ENCODE assay signal across 7 mouse cellular contexts in genomic region chr5:5663655-5664370, GRCm38 (mm10). TPM values are rescaled to one million over a fixed set of nuclear protein-coding genes. Genes with fewer than 3 reads are reported as not detected.
DNase-seq lines count a peak whose midpoint lies in the region; ATAC-seq lines count a peak whose summit lies in the region.

Gene Cfap69, minus strand, starts transcription at chr5:5664239.

- H3K4me3 ChIP-seq in intestine, embryonic 14.5 days (ENCODE audit: low read depth, low read length) = peak within 1 kb of the TSS; percentile 69

- no peaks in the 10 kb centered on the region for H3K4me1 ChIP-seq in intestine, embryonic 14.5 days (replicated peaks; ENCODE audit: control insufficient read depth, insufficient read depth, low read length)

- WGBS in intestine, embryonic 14.5 days = under 1% methylated on average over 45 of the region's 48 CpGs

- peak within 1 kb of the TSS; percentile 95 for H3K4me2 ChIP-seq in intestine, embryonic 14.5 days (ENCODE audit: low read length)

- H3K9me3 ChIP-seq in intestine, embryonic 14.5 days (ENCODE audit: control insufficient read depth, low read length) = no peaks in the 10 kb centered on the region

- intact Hi-C loops in gastrocnemius, postnatal 36 days (cut with DNase I) = no loop called here

- H3K27ac ChIP-seq in intestine, embryonic 14.5 days (ENCODE audit: low read depth) = no peak within 1 kb of the TSS

- peak; percentile 86 to 89 for DNase-seq in adrenal gland, postnatal 36 days
- DNase-seq in embryo, embryonic 10.5 days (ENCODE audit: low spot score) = peak; percentile 97
- peak; percentile 39 to 51 for DNase-seq in gastrocnemius, postnatal 36 days
- DNase-seq in intestine, embryonic 14.5 days (ENCODE audit: low spot score) = peak; percentile 94
- peak; percentile 53 to 90 for DNase-seq in left cerebral cortex, adult 9 months (ENCODE audit: low spot score in 2 of 2)
- peak; percentile 84 to 85 for DNase-seq in right cerebral cortex, postnatal 36 days (ENCODE audit: low spot score in 2 of 2)

- 0 out of 2 replicates have a peak, but pooled peaks cover 4% of the 10 kb centered on the region for H3K36me3 ChIP-seq in intestine, embryonic 14.5 days (ENCODE audit: control insufficient read depth, insufficient read depth, low read length)

- H3K9ac ChIP-seq in intestine, embryonic 14.5 days (ENCODE audit: low read length) = peak within 1 kb of the TSS; percentile 61

- peak; percentile 96 for ATAC-seq in intestine, embryonic 14.5 days (replicated peaks; ENCODE audit: low FRiP score, low TSS enrichment, low read depth)
- peak; percentile 87 for ATAC-seq in megakaryocyte progenitor cell, adult 5-6 weeks (replicated peaks; ENCODE audit: poor library complexity)

- no peaks in the 10 kb centered on the region for H3K27me3 ChIP-seq in intestine, embryonic 14.5 days (replicated peaks; ENCODE audit: control insufficient read depth, insufficient read depth, low read length)

RNA-seq across cellular contexts. Expression of gene Cfap69, which starts in this region (rescaled TPM):
- 10 to 100 TPM in 1 of 2 experiments, 1 to 10 TPM in 1; 7.5 to 10.9 TPM for total RNA-seq in adrenal gland, postnatal 36 days (2021)
- total RNA-seq in gastrocnemius, postnatal 36 days (2021) = under 1 TPM in 1 of 2 experiments, not detected in 1; 0.41 TPM
- 2.4 and 3.9 TPM in 2 replicates for polyA plus RNA-seq in intestine, embryonic 14.5 days (2014; fragmentation: Nextera tagmentation; extraction: Ambion mirVana)
- not detected in 2 replicates for total RNA-seq in megakaryocyte progenitor cell, adult 5-6 weeks (2015)
- not detected in 2 replicates for total RNA-seq in megakaryocyte progenitor cell, adult 5-6 weeks (2017)

Comparison
In these comparisons a context has a peak if more than half of its experiments do, and no peak if none do; other contexts are left out.
1. RNA of gene Cfap69 (total RNA-seq): 7.5 to 10.9 TPM in adrenal gland, postnatal 36 days; 0.41 TPM in gastrocnemius, postnatal 36 days and not detected in megakaryocyte progenitor cell, adult 5-6 weeks; every median in the first group is over 4 times any median in the second.
2. Peak in DNase-seq in gastrocnemius, postnatal 36 days; RNA of the gene not detected or under 1 TPM.
3. Peak in ATAC-seq in megakaryocyte progenitor cell, adult 5-6 weeks; RNA of the gene not detected or under 1 TPM.
4. DNase-seq: peak in every context shown above with its lines; median percentile 97 in embryo, embryonic 10.5 days; 94 in intestine, embryonic 14.5 days; 88 in adrenal gland, postnatal 36 days; 84 in right cerebral cortex, postnatal 36 days; 72 in left cerebral cortex, adult 9 months; 45 in gastrocnemius, postnatal 36 days.